Mouse (Mus musculus) MN1 (cell line): ENCODE results near the gene Sstr5.

Experiments
- DNase-seq: peaks from one replicate; pipeline ENCODE4 v3.0.0-alpha.2; 2016; ENCODE audit warnings: low spot score

Gene Sstr5

DNA sequence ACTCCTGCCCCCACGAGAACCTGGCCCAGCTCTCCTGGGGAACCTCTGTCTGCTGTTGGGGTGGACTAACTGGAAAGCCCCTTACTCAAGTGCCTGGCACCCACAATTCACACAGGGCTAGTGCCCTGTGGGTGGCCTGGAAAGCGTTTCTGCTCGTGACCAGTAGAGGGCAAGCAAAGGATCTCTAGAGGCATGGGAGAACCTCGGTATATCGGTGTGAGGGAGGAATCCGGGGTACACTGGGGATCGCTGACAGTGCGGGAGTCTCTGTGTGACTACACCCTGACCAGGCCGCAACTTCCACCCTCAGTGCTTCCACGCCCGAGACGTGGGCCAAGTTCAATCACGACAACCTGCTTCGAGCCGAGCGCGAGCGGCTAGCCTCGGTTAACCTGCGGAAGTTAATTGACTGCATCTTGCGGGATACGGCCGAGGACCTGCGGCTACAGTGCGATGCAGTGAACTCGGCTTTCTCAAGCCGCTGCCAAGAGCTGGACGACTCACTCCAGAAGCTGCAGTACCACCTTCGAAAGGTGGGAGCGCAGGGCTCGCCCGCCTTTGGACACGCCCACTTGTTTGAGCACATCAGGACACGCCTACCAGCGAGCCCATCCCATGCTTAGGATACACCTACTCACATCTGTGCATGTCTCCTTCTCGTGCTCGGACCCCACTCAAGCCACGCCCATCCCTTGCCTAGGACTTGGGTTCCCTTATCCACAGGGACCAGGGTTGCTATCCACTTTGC lies 22.6 kb downstream of the Sstr5 start:
- peak; percentile 90 for DNase-seq

DNA sequence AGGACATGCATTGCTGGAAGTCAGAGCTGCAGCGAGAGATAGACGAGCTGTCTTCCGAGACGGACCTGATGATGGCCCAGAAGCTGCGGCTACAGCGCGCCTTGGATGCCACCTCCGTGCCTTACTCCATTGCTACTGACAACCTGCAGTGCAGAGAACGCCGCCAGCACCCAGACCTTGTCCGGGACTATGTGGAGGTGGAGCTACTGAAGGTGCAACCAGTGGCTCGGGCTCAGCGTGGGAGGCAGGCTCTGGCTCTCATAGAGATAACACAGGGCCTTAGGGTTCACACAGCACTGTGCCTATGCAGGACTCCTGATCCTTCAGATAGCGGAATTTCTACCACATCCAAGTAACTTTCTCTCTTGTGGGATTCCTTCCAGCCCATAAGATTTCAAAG lies 25.0 kb downstream of the Sstr5 start:
- DNase-seq = peak; percentile 65

DNA sequence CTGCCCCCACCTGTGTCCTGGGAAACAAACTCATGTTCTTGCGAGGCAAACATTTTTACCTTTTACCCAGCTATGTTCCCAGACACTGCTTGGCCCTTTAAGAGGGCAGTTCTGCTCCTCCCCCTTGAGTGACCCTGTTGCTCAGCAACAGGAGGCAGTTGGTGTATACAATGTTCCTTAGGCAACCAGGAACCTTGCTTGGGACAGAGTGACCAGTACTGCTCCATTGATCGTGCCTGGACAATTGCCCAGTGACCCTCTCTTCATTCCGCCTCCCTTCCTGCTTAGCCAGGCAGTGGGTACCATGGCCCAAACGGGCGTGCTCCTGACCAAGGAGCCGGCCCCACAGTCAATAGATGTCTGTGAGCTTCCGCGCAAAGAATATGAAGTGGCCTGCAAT lies 25.7 kb downstream of the Sstr5 start:
- DNase-seq = peak; percentile 82

DNA sequence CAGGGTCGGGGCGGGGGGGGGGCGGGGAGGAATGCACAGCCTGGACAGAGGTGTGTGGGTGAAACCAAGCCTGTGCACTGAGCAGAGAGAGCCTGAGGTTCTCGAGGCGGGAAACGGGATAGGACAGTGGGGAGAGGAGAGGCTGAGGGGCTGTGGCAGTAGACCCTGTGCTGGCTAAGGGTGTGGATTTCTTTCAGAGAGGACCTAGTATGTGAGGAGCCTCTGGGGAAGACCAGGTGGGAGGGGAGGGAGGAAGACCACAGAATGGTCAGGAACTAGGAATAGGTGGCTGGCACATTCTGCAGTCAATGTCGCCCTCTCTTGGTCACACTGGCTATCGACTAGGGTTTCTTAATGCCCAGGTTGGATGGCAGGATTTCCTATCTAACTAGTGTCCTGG lies 27.3 kb downstream of the Sstr5 start:
- DNase-seq = peak; percentile 84

DNA sequence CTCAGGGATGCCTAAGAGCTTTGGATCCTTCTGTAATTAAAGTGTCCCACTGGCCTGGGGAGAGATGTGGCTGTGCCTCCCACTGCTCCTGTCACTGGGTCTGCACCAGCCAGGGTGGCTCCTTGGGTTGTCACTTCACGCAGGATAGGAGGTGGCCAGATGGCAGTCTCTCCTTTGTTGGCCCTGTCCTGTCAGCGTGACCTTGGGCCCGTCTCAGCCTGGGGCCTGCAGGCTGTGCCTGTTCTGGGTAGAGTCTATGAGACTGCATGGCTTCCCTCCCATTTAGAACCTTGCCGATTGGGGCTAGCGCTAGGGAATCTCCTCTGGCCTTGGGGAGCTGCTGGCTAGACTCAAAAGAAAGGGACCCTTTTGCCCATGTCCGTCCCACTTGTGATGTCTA lies 28.8 kb downstream of the Sstr5 start:
- no peak for DNase-seq

DNA sequence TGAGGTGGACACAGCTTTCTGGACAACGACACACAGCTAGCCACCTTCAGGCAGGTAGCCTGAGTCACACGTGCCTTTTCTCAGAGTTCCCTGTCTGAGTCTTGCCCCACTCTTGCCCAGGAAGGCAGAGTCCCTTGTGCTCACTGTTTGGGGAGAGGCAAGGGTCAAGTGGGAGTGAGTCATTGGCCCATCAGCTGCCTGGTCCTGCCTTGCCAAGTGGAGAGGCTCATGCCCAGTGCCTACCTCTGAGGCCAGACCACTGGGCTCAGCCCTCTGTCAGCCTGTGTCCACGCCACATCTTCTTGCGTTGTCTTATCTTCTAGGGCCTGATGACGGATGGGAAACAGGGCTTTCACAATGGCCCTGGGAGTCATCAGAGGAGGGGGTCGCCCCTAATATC lies 29.3 kb downstream of the Sstr5 start:
- DNase-seq = no peak

DNA sequence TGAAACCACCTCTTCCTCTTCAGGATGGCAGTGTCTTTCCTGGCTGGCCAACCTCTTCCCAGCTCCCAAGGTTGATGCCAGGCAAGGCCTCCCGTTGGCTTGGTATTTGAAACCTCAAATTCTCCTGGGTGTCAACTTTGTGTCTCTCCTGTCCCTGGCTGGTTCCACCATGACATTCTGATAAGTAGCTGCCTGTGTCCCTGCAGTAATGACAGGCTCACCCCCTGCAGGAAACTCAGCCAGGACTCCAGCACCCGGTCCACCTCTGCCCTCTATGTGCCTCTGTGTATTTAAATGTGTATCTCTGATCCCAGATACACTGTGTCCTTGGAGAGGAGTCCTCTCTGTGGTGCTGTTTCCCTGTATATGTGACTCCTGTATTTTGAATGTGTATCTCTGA lies 30.8 kb downstream of the Sstr5 start:
- DNase-seq = no peak

DNA sequence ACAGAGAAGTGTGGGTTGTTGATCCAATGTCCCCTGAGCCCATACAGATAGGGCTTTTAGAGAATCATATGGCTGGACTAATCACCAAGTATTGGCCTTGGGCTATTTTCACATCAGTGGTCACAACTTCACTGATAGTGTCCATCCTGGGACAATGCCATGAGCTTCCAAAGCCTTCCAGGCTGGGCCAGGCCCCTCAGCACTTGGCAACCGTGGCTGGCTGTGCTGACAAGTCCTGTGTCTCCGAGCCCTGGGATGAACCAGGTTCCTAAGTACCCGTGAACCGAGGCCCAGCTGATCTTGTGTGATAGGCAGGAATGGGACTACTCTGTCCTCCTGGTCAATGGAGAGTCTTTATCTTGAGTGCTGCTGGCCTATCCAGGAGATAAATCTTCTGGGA lies 33.0 kb downstream of the Sstr5 start:
- no peak for DNase-seq

DNA sequence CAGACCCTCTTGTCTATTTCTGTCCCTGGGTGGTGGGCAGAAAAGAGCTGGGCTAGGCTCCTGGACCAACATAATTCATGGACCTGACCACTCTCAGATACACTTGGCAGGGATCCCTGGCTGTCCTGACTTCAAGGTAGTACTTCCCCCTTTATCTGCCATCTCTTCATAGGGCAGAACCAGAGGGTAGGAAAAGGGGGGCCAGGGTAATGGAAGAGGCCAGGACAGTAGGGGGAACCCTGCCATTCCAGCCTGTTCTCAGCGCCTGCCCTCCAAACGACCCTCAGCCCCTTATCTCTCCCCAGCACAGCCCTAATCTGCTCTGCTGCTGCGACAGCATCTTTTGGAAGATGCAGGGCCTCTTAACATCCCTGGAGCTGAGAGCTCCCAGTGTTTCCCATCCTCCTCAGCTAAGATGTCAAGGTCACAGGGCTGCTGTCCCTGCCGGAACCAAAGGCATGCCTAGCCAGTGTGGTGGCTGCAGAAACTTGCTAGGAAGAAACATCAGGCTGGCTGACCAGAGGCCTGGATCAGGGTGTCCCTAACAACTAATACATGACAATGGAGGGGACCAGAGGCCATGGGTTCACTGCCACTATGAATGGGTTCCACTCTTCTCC lies 33.7 kb downstream of the Sstr5 start:
- DNase-seq = no peak

DNA sequence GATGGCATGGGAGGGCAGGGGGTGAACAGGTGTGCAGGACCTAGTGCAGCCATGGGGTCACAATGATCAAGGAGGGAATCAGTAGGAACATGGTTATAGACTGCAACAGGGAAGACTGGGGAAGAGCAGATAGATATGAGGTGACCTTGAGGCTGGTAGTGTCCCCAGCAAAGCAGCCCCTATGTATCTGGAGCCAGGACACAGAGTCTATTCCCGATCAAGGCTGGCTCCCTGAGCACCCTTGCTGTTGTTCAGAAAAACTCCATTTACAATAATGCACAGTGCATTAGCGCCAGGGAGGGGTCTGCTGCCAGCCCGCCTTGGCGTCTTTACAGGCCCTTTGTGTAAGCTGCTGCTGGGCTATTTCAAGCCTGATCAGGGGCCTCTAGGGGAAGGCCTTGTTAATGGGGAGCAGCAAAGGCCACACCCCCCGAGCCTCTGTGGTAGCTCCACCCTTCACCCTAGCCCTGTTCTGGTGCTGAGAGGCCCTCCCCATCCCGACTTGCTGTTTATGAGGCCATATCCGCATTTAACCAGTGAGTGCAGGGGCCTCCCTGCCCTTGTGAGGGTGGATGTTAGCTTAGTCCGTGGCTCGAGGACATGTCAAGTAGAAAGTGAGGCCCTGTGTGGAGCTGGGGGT lies 34.7 kb downstream of the Sstr5 start:
- DNase-seq = no peak

DNA sequence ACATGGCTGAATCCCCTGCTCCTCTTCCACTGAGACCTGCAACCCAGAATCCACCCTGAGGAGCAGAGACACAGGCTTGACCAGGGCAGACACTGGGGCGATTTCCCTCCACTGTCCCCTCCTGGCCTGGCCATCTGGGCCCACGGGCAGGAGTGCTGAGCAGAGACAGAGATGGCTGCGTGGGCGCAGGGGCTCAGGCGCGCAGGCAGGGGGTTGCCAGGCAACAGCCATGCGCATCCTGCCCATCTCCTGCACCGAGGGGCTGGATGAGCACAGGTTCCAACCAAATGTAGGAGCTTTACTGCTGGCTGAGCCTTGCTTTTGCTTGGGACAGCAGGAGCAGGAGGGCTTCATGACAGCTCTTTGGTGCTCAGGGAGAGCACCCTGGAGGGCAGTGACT lies 40.5 kb downstream of the Sstr5 start:
- DNase-seq = peak; percentile 62

DNA sequence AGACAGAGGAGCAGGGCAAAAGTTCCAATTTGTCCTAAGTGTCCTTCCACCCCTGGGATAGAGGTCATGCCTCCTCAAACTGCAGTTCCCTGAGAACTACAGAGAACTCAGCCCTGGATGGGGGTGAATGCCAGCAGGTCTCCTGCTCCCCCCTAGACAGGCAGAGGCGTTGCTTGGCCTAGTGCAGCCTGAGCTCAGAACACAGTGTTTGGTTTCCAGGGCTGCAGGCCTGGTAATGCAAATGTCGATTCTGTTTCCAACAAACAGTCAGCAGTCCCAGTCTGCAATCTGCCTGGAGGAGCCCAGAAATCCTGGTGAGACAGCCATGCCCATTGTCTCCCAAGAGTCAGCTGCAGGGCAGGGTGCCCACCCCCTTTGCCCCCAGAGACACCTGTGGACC lies 42.8 kb downstream of the Sstr5 start, which contains the start of gene Tekt4:
TSS of gene Tekt4 (plus strand) at position 344 of the 400 bp plus-strand sequence.
- no peak for DNase-seq

DNA sequence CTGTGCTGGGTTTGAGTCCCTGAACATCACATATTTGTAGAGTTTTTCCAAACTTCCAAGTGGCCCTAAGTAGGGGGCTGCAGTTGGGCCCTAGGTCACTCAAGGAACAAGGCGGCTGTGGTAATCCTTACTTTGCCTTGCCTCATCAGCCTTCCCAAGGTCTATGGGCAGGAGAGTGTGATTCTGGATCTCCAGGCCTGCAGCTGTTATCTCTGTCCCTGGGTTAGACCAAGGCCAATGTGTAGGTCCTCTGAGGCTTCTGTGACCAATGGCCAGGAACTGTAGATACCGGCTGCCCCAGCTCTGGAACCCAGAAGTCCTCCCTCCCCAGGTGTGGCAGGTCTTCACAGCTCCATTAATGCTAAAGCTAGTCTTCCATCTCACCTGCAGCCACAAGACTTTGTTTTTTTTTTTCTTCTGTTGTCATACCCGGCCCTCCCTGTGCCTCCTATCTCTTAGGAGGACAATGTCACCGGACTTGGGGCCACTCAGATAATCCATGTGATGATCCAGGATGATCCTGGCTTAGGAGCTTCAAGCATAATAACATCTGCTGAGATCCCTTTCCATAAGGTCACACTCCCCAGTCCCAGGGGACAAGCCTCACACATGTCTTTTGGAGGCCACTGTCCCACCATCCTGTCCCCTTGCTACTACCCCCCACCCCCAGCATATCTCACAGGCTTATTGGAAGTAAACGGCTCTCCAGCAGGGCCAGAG lies 44.7 kb downstream of the Sstr5 start:
- no peak for DNase-seq

DNA sequence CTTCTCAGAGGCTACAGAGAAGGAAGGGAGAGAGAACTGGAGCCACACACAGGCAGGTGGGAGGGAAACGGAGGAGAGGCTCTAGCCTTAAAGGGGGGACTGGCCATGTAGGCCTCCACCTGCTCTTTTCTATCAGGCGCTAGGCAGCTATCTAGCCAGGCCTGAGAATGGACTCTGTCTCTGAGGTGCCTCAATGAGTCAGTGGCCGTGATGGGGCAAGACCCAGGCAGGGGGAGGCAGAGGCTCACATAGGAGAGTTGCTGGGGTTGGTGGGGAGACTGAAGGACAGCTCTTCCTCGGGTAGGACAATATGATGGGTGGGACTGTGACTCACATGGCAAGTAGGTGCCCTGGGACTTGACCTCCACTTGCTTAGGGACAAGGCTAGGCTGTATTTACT lies 46.8 kb downstream of the Sstr5 start:
- no peak for DNase-seq

DNA sequence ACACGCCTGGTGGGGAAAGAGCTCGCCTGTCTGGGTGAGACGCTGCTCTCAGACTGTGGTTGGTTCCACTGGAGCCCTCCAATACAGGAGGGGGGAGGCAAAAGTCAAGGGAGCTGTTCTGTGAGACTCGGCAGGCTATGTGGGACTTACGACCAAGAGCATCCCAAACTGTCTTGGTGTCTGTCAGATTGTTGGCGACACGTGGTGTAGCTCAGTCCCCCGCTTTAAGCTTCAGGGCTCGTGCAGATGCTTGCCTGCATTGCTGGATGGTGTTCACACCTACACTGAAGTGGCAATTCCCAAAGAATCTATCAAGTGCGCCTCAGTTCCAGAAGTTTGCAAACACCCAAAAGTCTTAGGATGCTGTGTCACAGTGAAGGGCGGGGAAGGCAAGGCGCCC lies 49.2 kb downstream of the Sstr5 start:
- no peak for DNase-seq

DNA sequence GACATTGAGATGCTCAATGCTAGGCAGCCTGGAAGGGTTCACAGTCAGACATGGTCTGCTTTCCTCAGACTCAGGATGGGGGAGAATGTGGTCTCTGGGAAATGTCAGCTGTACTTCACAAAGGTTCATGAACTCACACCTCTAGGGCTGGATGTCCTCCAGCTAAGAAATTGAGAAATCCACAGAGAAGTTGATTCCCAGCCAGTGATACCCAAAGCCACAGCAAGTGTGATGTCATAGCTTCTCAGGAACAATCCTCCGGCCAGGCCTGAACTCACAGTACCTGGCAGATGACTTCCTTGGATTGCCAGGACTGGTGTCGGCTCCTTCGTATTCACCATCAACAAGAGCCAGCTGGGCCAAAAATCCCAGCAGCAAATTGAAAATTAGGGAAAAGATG lies 51.2 kb downstream of the Sstr5 start:
- DNase-seq = no peak

DNA sequence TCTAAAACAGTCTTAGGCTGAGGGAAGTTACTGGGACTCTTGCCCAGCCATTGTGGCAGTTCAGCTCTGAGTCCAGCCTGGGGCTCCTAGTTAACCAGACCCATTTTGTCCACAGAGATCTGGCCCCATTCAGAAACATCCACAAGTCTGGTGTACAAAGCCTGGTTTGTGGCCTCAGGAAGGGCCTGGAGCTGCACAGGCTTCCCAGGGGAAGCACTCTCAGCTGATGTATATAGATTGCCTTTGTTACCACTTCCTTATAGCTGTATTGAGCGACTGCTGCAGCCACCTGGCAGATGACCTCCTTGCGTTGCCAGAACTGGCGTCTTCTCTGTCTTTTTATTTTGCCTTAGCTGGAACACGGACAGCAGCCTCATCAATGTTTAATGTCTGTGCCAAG lies 52.0 kb downstream of the Sstr5 start:
- DNase-seq = peak; percentile 33

DNA sequence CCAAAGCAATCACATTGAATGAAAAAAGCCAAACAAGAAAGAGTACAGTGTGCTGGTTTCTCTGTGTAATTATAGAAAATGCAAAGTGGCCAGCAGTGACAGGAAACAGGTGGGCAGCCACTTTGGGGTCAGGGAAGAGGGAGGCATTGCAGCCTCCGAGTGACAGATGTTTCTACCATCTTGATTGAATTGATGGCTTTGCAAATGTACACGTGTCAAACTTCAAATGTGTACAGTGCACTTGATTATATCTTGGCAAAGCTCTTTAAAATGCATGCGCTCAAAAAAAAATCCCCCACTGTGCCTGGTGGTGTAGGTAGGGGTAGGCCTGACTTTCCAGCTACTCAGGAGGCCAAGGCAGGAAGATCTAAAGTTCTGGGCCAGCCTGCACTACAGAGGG lies 54.2 kb downstream of the Sstr5 start:
- DNase-seq = no peak

DNA sequence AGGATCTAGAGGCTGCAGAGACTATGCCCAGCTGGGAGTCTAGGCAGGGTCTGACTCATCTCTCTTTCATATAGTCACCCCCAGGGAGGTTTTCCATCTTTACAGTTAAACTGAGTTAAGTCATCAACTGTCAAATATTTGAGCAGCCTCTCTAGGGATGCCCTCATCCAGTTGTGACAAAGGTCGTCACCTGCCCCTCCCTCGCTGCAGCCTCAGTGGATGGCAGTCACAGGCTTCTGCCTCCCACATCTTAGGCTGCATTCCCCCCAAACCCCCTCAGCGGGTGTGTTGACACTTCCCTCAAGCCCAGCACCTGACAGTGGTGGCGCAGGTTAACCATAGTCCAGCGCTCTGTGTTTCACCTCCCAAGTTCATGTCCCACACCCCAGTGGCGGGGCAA lies 55.7 kb downstream of the Sstr5 start:
- no peak for DNase-seq
